In genomic region chr3:88771189-88771940, GRCm38 (mm10) we compare ENCODE assay signal across 8 mouse cellular contexts. TPM values are rescaled to one million over a fixed set of nuclear protein-coding genes. Genes with fewer than 3 reads are reported as not detected.
DNase-seq lines count a peak whose midpoint lies in the region; ATAC-seq and TF ChIP-seq lines count a peak whose summit lies in the region.
"Not testable (repeated sequence)": the region's sequence is repeated elsewhere in the genome, so short reads cannot be mapped to it uniquely, and the experiment has no call there.

No protein-coding gene starts in this region.

- DNase-seq in ZHBTc4 (ENCODE audit: low read depth, low spot score) = peak; percentile 35
- DNase-seq in gastrocnemius, adult 2 months = peak; percentile 51
- DNase-seq in layer of hippocampus, postnatal 36 days = peak; percentile 70 to 81
- peak; percentile 11 to 51 for DNase-seq in thymus, adult 18-20 months

- H3K4me2 ChIP-seq in hindbrain, embryonic 16.5 days (ENCODE audit: low read length) = peak overlapping the region; percentile 45
- peak overlapping the region; percentile 52 for H3K4me2 ChIP-seq in lung, embryonic 16.5 days (ENCODE audit: low read depth, low read length)
- H3K4me2 ChIP-seq in neural tube, embryonic 14.5 days (ENCODE audit: low read depth, low read length) = peak overlapping the region; percentile 44

- H3K9ac ChIP-seq in hindbrain, embryonic 16.5 days (ENCODE audit: low read depth, low read length) = peak overlapping the region; percentile 72
- not testable (repeated sequence) for H3K9ac ChIP-seq in lung, embryonic 16.5 days (ENCODE audit: low read length)
- peak overlapping the region; percentile 69 for H3K9ac ChIP-seq in neural tube, embryonic 14.5 days (replicated peaks; ENCODE audit: low read depth, low read length)

- peak overlapping the region; percentile 89 for H3K27ac ChIP-seq in cortical plate, adult 2 months (ENCODE audit: insufficient read depth, low read length)
- H3K27ac ChIP-seq in gastrocnemius, adult 2 months = peak overlapping the region; percentile 78
- peak overlapping the region; percentile 87 for H3K27ac ChIP-seq in hindbrain, embryonic 16.5 days (ENCODE audit: low read depth, low read length)
- H3K27ac ChIP-seq in lung, embryonic 16.5 days (ENCODE audit: low read length) = peak overlapping the region; percentile 39
- peak overlapping the region; percentile 84 for H3K27ac ChIP-seq in neural tube, embryonic 14.5 days (ENCODE audit: low read depth, low read length)

- ATAC-seq in hindbrain, embryonic 16.5 days = peak; percentile 82
- peak; percentile 83 for ATAC-seq in lung, embryonic 16.5 days (ENCODE audit: low read depth)
- ATAC-seq in neural tube, embryonic 14.5 days (ENCODE audit: low read depth) = peak; percentile 75

- peak overlapping the region; percentile 85 for H3K4me3 ChIP-seq in cortical plate, adult 2 months (ENCODE audit: insufficient read depth, low read length)
- peak overlapping the region; percentile 68 for H3K4me3 ChIP-seq in gastrocnemius, adult 2 months
- H3K4me3 ChIP-seq in hindbrain, embryonic 16.5 days (ENCODE audit: low read length) = peak overlapping the region; percentile 49
- peak overlapping the region; percentile 36 for H3K4me3 ChIP-seq in lung, embryonic 16.5 days (ENCODE audit: low read length)
- peak overlapping the region; percentile 39 for H3K4me3 ChIP-seq in neural tube, embryonic 14.5 days (ENCODE audit: low read depth, low read length)

- WGBS in hindbrain, embryonic 16.5 days = 1% methylated on average over 16 of the region's 28 CpGs
- WGBS in lung, embryonic 16.5 days = 1% methylated on average over 17 of the region's 28 CpGs
- under 1% methylated on average over 21 of the region's 28 CpGs for WGBS in neural tube, embryonic 14.5 days

- intact Hi-C loops in gastrocnemius, adult 2 months (cut with DNase I) = not testable (repeated sequence)

- not testable (repeated sequence) for TF ChIP-seq POLR2A in cortical plate, adult 2 months (IDR thresholded peaks at IDR 0.05; ENCODE audit: extremely low read depth, insufficient read depth, low read length)

- TF ChIP-seq CTCF in cortical plate, adult 2 months (IDR thresholded peaks at IDR 0.05; ENCODE audit: extremely low read depth, insufficient read depth, low read length); gastrocnemius, adult 2 months (IDR thresholded peaks at IDR 0.05): not testable (repeated sequence)

- H3K36me3 ChIP-seq in hindbrain, embryonic 16.5 days (ENCODE audit: control insufficient read depth, insufficient read depth, low read length); lung, embryonic 16.5 days (ENCODE audit: control insufficient read depth, insufficient read depth, low read length); neural tube, embryonic 14.5 days (ENCODE audit: control insufficient read depth, insufficient read depth, low read length): not testable (repeated sequence)

- H3K9me3 ChIP-seq in hindbrain, embryonic 16.5 days (ENCODE audit: control insufficient read depth, low read length); lung, embryonic 16.5 days (ENCODE audit: control insufficient read depth, low read length); neural tube, embryonic 14.5 days (ENCODE audit: control insufficient read depth, low read length): not testable (repeated sequence)

- not testable (repeated sequence) for H3K27me3 ChIP-seq in hindbrain, embryonic 16.5 days (replicated peaks; ENCODE audit: control insufficient read depth, insufficient read depth, low read length); lung, embryonic 16.5 days (ENCODE audit: control insufficient read depth, insufficient read depth, low read depth, low read length); neural tube, embryonic 14.5 days (ENCODE audit: control insufficient read depth, insufficient read depth, low read length)

- H3K4me1 ChIP-seq in cortical plate, adult 2 months (ENCODE audit: control insufficient read depth, insufficient read depth, low read length); hindbrain, embryonic 16.5 days (ENCODE audit: control insufficient read depth, insufficient read depth, low read depth, low read length); lung, embryonic 16.5 days (replicated peaks; ENCODE audit: control insufficient read depth, insufficient read depth, low read length); neural tube, embryonic 14.5 days (ENCODE audit: control insufficient read depth, insufficient read depth, low read length): not testable (repeated sequence)

RNA-seq across cellular contexts. Expression of gene Syt11, which starts 3.6 kb away (rescaled TPM):
- 467 and 476 TPM in 2 replicates for polyA plus RNA-seq in cortical plate, adult 2 months (2012; rRNA removed)
- 1 to 10 TPM; 2.7 to 5.2 TPM for total RNA-seq in gastrocnemius, adult 2 months (2021)
- 249 and 257 TPM in 2 replicates for polyA plus RNA-seq in hindbrain, embryonic 16.5 days (2015; fragmentation: Nextera tagmentation; extraction: Ambion mirVana)
- 100 to 1,000 TPM; 483 to 524 TPM for total RNA-seq in layer of hippocampus, postnatal 36 days (2021)
- 8.0 and 8.1 TPM in 2 replicates for polyA plus RNA-seq in lung, embryonic 16.5 days (2015; fragmentation: Nextera tagmentation; extraction: Ambion mirVana)
- polyA plus RNA-seq in neural tube, embryonic 14.5 days (2014; fragmentation: Nextera tagmentation; extraction: Ambion mirVana) = 211 and 255 TPM in 2 replicates

RNA-seq across cellular contexts. Expression of gene Rit1, which starts 54.7 kb away (rescaled TPM):
- 58.7 and 63.6 TPM in 2 replicates for polyA plus RNA-seq in cortical plate, adult 2 months (2012; rRNA removed)
- 10 to 100 TPM; 20.8 to 20.9 TPM for total RNA-seq in gastrocnemius, adult 2 months (2021)
- 72.2 and 72.6 TPM in 2 replicates for polyA plus RNA-seq in hindbrain, embryonic 16.5 days (2015; fragmentation: Nextera tagmentation; extraction: Ambion mirVana)
- total RNA-seq in layer of hippocampus, postnatal 36 days (2021) = 10 to 100 TPM; 44.4 to 50.3 TPM
- 58.9 and 68.9 TPM in 2 replicates for polyA plus RNA-seq in lung, embryonic 16.5 days (2015; fragmentation: Nextera tagmentation; extraction: Ambion mirVana)
- polyA plus RNA-seq in neural tube, embryonic 14.5 days (2014; fragmentation: Nextera tagmentation; extraction: Ambion mirVana) = 60.1 and 62.1 TPM in 2 replicates

Comparison
In these comparisons a context has a peak if more than half of its experiments do, and no peak if none do; other contexts are left out.
1. Peak in every context shown above with its lines: DNase-seq, ATAC-seq, H3K4me3 ChIP-seq and H3K27ac ChIP-seq.
2. H3K27ac ChIP-seq: peak in every context shown above with its lines; median percentile 89 in cortical plate, adult 2 months; 87 in hindbrain, embryonic 16.5 days; 84 in neural tube, embryonic 14.5 days; 78 in gastrocnemius, adult 2 months; 39 in lung, embryonic 16.5 days.
3. RNA of gene Syt11, which starts 3.6 kb away (polyA plus RNA-seq): 467 to 476 TPM in cortical plate, adult 2 months, 249 to 257 TPM in hindbrain, embryonic 16.5 days and 211 to 255 TPM in neural tube, embryonic 14.5 days; 8.0 to 8.1 TPM in lung, embryonic 16.5 days; every median in the first group is over 10 times any median in the second.